Mouse (Mus musculus) stomach, embryonic 14.5 days (tissue): ENCODE measurements around the gene Vmn1r88. TPM values are rescaled to one million over a fixed set of nuclear protein-coding genes. Genes with fewer than 3 reads are reported as not detected.

Experiments used
- polyA plus RNA-seq: library from polyadenylated mRNA; unstranded; fragments of >200 nt; fragmentation: Nextera tagmentation; extraction: Ambion mirVana; gene quantifications from 2 replicates; pipeline ENCODE4 v1.2.1, GENCODE M21; 2014

Gene Vmn1r88
- polyA plus RNA-seq, 1 experiment from 2014 or later, result not detected

Other genes with a start within 250 kb of the Vmn1r88 start
- gene Rps5, start 237.3 kb upstream of the Vmn1r88 start, polyA plus RNA-seq, result 1,309 and 1,442 TPM in 2 replicates
- 0.97 and 1.4 TPM in 2 replicates for gene Rnf225, start 232.2 kb upstream of the Vmn1r88 start, polyA plus RNA-seq
- 9.4 and 9.7 TPM in 2 replicates for gene Zfp324, start 193.7 kb upstream of the Vmn1r88 start, polyA plus RNA-seq
- gene Zfp446, start 181.7 kb upstream of the Vmn1r88 start, polyA plus RNA-seq, result 8.7 and 9.2 TPM in 2 replicates
- gene Slc27a5, start 161.4 kb upstream of the Vmn1r88 start, polyA plus RNA-seq, result not detected in 2 replicates
- 386 and 397 TPM in 2 replicates for gene Trim28, start 160.5 kb upstream of the Vmn1r88 start, polyA plus RNA-seq
- 21.3 and 21.8 TPM in 2 replicates for gene Zbtb45, start 149.5 kb upstream of the Vmn1r88 start, polyA plus RNA-seq
- gene Chmp2a, start 124.8 kb upstream of the Vmn1r88 start, polyA plus RNA-seq, result 150 and 157 TPM in 2 replicates
- gene Ube2m, start 121.3 kb upstream of the Vmn1r88 start, polyA plus RNA-seq, result 56.6 and 59.6 TPM in 2 replicates
- 3.1 and 3.4 TPM in 2 replicates for gene Mzf1, start 104.8 kb upstream of the Vmn1r88 start, polyA plus RNA-seq
- not detected in 2 replicates for gene Vmn1r85, start 64.4 kb upstream of the Vmn1r88 start, polyA plus RNA-seq
- not detected in 2 replicates for gene Vmn1r86, start 39.7 kb upstream of the Vmn1r88 start, polyA plus RNA-seq
- not detected in 2 replicates for gene Vmn1r87, start 19.4 kb upstream of the Vmn1r88 start, polyA plus RNA-seq
- not detected in 2 replicates for gene Vmn1r89, start 53.5 kb downstream of the Vmn1r88 start, polyA plus RNA-seq
- gene Lig1, start 117.7 kb downstream of the Vmn1r88 start, polyA plus RNA-seq, result 117 and 124 TPM in 2 replicates
- gene Zswim9, start 119.2 kb downstream of the Vmn1r88 start, polyA plus RNA-seq, result 5.7 and 11.6 TPM in 2 replicates
- gene Pla2g4c, start 165.1 kb downstream of the Vmn1r88 start, polyA plus RNA-seq, result 1.1 and 1.3 TPM in 2 replicates
- gene Cabp5, start 238.6 kb downstream of the Vmn1r88 start, polyA plus RNA-seq, result 0.17 TPM in 1 of 2 replicates, not detected in the other